Comparison of ENCODE assay signal across 8 mouse cellular contexts in the genomic region with DNA sequence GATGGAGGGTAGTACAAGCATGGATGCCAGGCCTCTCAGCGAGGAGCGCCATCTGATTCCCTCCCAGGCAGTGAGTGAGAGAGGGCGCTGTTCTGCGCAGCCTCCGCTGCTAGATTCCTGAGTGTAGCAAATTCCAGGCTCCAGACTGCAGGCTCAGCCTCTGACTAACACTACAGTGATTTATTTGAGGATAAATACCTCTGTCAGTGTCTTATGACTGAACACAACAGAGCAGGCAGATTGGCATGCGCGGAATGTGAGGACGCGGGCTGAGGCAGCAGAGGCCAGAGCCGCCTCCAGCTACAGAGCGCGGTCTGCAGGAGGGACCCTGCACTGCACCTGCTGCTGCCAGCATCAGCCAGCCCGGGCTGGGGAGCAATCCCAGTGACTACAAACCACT.
DNase-seq lines count a peak whose midpoint lies in the region; ATAC-seq lines count a peak whose summit lies in the region.

No protein-coding gene starts in this region.

- no peaks in the 10 kb centered on the region for H3K27me3 ChIP-seq in forebrain, embryonic 12.5 days
- H3K27me3 ChIP-seq in heart, embryonic 16.5 days (ENCODE audit: control insufficient read depth, insufficient read depth, low read length) = no peaks in the 10 kb centered on the region
- H3K27me3 ChIP-seq in liver, embryonic 13.5 days = no peaks in the 10 kb centered on the region
- H3K27me3 ChIP-seq in neural tube, embryonic 15.5 days (replicated peaks) = no peaks in the 10 kb centered on the region

- no peak; the same call in 1 of the 2 replicates for ATAC-seq in cerebellum, adult (ENCODE audit: insufficient number of reproducible peaks, low FRiP score, low TSS enrichment)
- ATAC-seq in forebrain, embryonic 12.5 days (ENCODE audit: low FRiP score) = peak; percentile 69
- peak; percentile 87 for ATAC-seq in heart, embryonic 16.5 days (replicated peaks; ENCODE audit: extremely low read depth, insufficient read depth, low FRiP score)
- 0 out of 2 replicates have a peak, but pooled peaks have one; percentile 22 for ATAC-seq in liver, embryonic 13.5 days (ENCODE audit: low read depth)
- ATAC-seq in neural tube, embryonic 15.5 days (ENCODE audit: low FRiP score) = peak; percentile 28
- ATAC-seq in monocyte, adult 5-6 weeks (replicated peaks; ENCODE audit: insufficient number of reproducible peaks, low FRiP score, low TSS enrichment, poor library complexity, severe bottlenecking) = no peak

- peak overlapping the region; percentile 8 for H3K9ac ChIP-seq in forebrain, embryonic 12.5 days
- H3K9ac ChIP-seq in heart, embryonic 16.5 days (ENCODE audit: low read length) = 0 out of 2 replicates have a peak overlapping the region, but pooled peaks have one; percentile 21
- H3K9ac ChIP-seq in liver, embryonic 13.5 days = no peak overlapping the region
- H3K9ac ChIP-seq in neural tube, embryonic 15.5 days (replicated peaks) = no peak overlapping the region

- H3K9me3 ChIP-seq in forebrain, embryonic 12.5 days = no peaks in the 10 kb centered on the region
- H3K9me3 ChIP-seq in heart, embryonic 16.5 days (replicated peaks; ENCODE audit: control insufficient read depth, low read length) = no peaks in the 10 kb centered on the region
- no peaks in the 10 kb centered on the region for H3K9me3 ChIP-seq in liver, embryonic 13.5 days (replicated peaks)
- H3K9me3 ChIP-seq in neural tube, embryonic 15.5 days (replicated peaks) = no peaks in the 10 kb centered on the region

- H3K4me2 ChIP-seq in forebrain, embryonic 12.5 days = peak overlapping the region; percentile 3; the same call in 1 of the 2 replicates
- peak overlapping the region; percentile 21; the same call in 1 of the 2 replicates for H3K4me2 ChIP-seq in heart, embryonic 16.5 days (ENCODE audit: low read depth, low read length)
- no peak overlapping the region for H3K4me2 ChIP-seq in liver, embryonic 13.5 days
- H3K4me2 ChIP-seq in neural tube, embryonic 15.5 days = peak overlapping the region; percentile 33

- peak overlapping the region; percentile 75 for H3K27ac ChIP-seq in forebrain, embryonic 12.5 days
- H3K27ac ChIP-seq in heart, embryonic 16.5 days (ENCODE audit: low read length) = peak overlapping the region; percentile 88
- H3K27ac ChIP-seq in liver, embryonic 13.5 days = no peak overlapping the region
- H3K27ac ChIP-seq in neural tube, embryonic 15.5 days (replicated peaks) = peak overlapping the region; percentile 76

- peaks cover 24% of the 10 kb centered on the region; the same call in 1 of the 2 replicates for H3K36me3 ChIP-seq in forebrain, embryonic 12.5 days (replicated peaks)
- H3K36me3 ChIP-seq in heart, embryonic 16.5 days (ENCODE audit: control insufficient read depth, insufficient read depth) = peaks cover 5% of the 10 kb centered on the region; the same call in 1 of the 2 replicates
- H3K36me3 ChIP-seq in liver, embryonic 13.5 days = peaks cover 21% of the 10 kb centered on the region
- no peaks in the 10 kb centered on the region for H3K36me3 ChIP-seq in neural tube, embryonic 15.5 days

- peak; percentile 45 for DNase-seq in cerebellum, adult 11-12 months
- peak; percentile 92 for DNase-seq in kidney, postnatal 14 days
- DNase-seq in liver, embryonic 13.5 days = no peak

- WGBS in forebrain, embryonic 12.5 days = 9% methylated on average over 13 of the region's 13 CpGs
- WGBS in heart, embryonic 16.5 days = 19% methylated on average over 13 of the region's 13 CpGs
- 82% methylated on average over 13 of the region's 13 CpGs for WGBS in liver, embryonic 13.5 days (ENCODE audit: insufficient replicate concordance)
- 6% methylated on average over 13 of the region's 13 CpGs for WGBS in neural tube, embryonic 15.5 days

- H3K4me1 ChIP-seq in forebrain, embryonic 12.5 days = peaks cover 88% of the 10 kb centered on the region
- peaks cover 72% of the 10 kb centered on the region for H3K4me1 ChIP-seq in heart, embryonic 16.5 days (ENCODE audit: control insufficient read depth, insufficient read depth, low read length)
- H3K4me1 ChIP-seq in liver, embryonic 13.5 days (replicated peaks) = peaks cover 74% of the 10 kb centered on the region
- H3K4me1 ChIP-seq in neural tube, embryonic 15.5 days = peaks cover 85% of the 10 kb centered on the region

- no peak overlapping the region for H3K4me3 ChIP-seq in forebrain, embryonic 12.5 days (replicated peaks)
- H3K4me3 ChIP-seq in heart, embryonic 16.5 days (ENCODE audit: low read length) = no peak overlapping the region
- no peak overlapping the region for H3K4me3 ChIP-seq in liver, embryonic 13.5 days (replicated peaks)
- H3K4me3 ChIP-seq in neural tube, embryonic 15.5 days (replicated peaks) = no peak overlapping the region

Comparison
In these comparisons a context has a peak if more than half of its experiments do, and no peak if none do; other contexts are left out.
1. ATAC-seq: peak in forebrain, embryonic 12.5 days (single experiment), heart, embryonic 16.5 days (single experiment), liver, embryonic 13.5 days (single experiment) and neural tube, embryonic 15.5 days (single experiment); none in cerebellum, adult (single experiment) and monocyte, adult 5-6 weeks (single experiment).
2. H3K9ac ChIP-seq: peak in forebrain, embryonic 12.5 days (single experiment) and heart, embryonic 16.5 days (single experiment); none in liver, embryonic 13.5 days (single experiment) and neural tube, embryonic 15.5 days (single experiment).